Mouse (Mus musculus) liver, embryonic 13.5 days (tissue): ENCODE measurements around the gene Stox2. TPM values are rescaled to one million over a fixed set of nuclear protein-coding genes. Genes with fewer than 3 reads are reported as not detected.

Source experiments
- ATAC-seq: fragments of 200-750 bp; cut with Nextera tagmentation; 2 replicates; pipeline ENCODE4 v1.8.0; 2017; ENCODE audit warnings: low read depth, mild to moderate bottlenecking, moderate number of reproducible peaks, moderate library complexity
- DNase-seq: peaks from one replicate; pipeline ENCODE4 v3.0.0; 2022
- H3K27ac ChIP-seq: fragments of 300-500 bp; sonication (generic); 2 replicates; pipeline ENCODE4 v1.5.1; 2015; ENCODE audit warnings: moderate library complexity, mild to moderate bottlenecking, inconsistent platforms
- H3K27me3 ChIP-seq: fragments of 300-500 bp; sonication (generic); 2 replicates; pipeline ENCODE4 v1.6.1; 2015; ENCODE audit warnings: mild to moderate bottlenecking, inconsistent platforms
- H3K36me3 ChIP-seq: fragments of 300-500 bp; sonication (generic); 2 replicates; pipeline ENCODE4 v1.6.1; 2015; ENCODE audit warnings: mild to moderate bottlenecking, inconsistent platforms
- H3K4me1 ChIP-seq: fragments of 300-500 bp; sonication (generic); replicated peaks from 2 replicates; pipeline ENCODE4 v1.6.1; 2015; ENCODE audit warnings: inconsistent platforms
- H3K4me2 ChIP-seq: fragments of 300-500 bp; sonication (generic); 2 replicates; pipeline ENCODE4 v1.6.1; 2015; ENCODE audit warnings: inconsistent platforms, mild to moderate bottlenecking, moderate library complexity
- H3K4me3 ChIP-seq: fragments of 300-500 bp; sonication (generic); replicated peaks from 2 replicates; pipeline ENCODE4 v1.5.1; 2015; ENCODE audit warnings: mild to moderate bottlenecking, inconsistent platforms
- H3K9ac ChIP-seq: fragments of 300-500 bp; sonication (generic); 2 replicates; pipeline ENCODE4 v1.6.1; 2015; ENCODE audit warnings: mild to moderate bottlenecking, inconsistent platforms
- H3K9me3 ChIP-seq: fragments of 300-500 bp; sonication (generic); replicated peaks from 2 replicates; pipeline ENCODE4 v1.6.1; 2016; ENCODE audit warnings: inconsistent platforms
- WGBS: fragments of 180-500 bp; shearing (Covaris S2); methylation state at CpG from one replicate; pipeline ENCODE4 v1.1.7; 2015; ENCODE audit not compliant: insufficient replicate concordance; 5-methylcytosine and 5-hydroxymethylcytosine counted together
- polyA plus RNA-seq: library from polyadenylated mRNA; unstranded; fragments of >200 nt; fragmentation: Nextera tagmentation; extraction: Ambion mirVana; gene quantifications from 2 replicates; pipeline ENCODE4 v1.2.1, GENCODE M21; 2015

The Stox2 gene
- polyA plus RNA-seq, 1 experiment from 2014 or later, result 0.46 TPM

DNA sequence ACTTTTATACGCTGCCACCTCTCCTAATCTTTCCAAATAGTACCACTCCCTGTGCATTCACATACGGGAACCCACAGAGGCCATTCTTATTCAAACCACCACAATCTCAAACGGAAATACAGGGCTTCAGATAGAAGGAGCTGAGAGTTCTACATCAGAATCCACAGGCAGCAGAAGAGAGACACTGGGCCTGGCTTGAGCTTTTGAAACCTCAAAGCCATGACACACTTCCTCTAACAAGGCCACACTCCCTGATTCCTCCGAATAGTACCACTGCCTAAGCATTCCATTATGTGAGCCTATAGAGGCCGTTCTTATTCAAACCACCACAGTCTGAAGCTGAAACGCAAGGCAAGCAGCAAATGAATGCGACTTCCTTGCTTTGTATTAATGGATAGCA is 69.5 kb downstream of the Stox2 start:
- no peak overlapping the region for H3K4me3 ChIP-seq
- H3K4me2 ChIP-seq, result no peak overlapping the region
- H3K27ac ChIP-seq, result no peak overlapping the region
- 68% methylated on average over 7 of the region's 7 CpGs for WGBS
- DNase-seq (no peak), ATAC-seq (no peak)
- H3K27me3 ChIP-seq, result no peaks in the 10 kb centered on the region
- no peaks in the 10 kb centered on the region for H3K36me3 ChIP-seq
- no peaks in the 10 kb centered on the region for H3K9me3 ChIP-seq
- no peaks in the 10 kb centered on the region for H3K4me1 ChIP-seq
- H3K9ac ChIP-seq, result no peak overlapping the region

DNA sequence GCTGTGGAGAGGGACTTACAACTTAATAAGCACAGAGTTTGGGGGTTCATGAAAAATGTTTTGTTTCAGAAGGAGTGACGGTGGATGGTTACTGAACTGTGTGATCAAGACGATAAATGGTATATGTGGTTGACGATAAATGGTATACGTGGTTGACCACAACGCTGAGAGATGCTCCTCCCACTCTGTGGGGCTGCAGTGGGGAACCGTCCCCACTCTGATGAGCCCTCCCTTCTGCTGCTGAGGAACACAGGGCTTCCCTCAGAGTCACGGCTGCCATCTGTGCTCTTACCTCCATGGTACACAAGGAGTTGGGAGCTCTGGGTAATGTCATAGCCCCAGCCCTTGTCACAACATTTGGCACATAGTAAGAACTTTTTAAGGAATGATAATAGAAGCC is 72.4 kb downstream of the Stox2 start:
- no peak overlapping the region for H3K4me3 ChIP-seq
- 36% methylated on average over 7 of the region's 7 CpGs for WGBS
- H3K9ac ChIP-seq, result no peak overlapping the region
- H3K36me3 ChIP-seq, result no peaks in the 10 kb centered on the region
- H3K4me2 ChIP-seq, result no peak overlapping the region
- no peak overlapping the region for H3K27ac ChIP-seq
- ATAC-seq, result no peak
- no peak for DNase-seq
- no peaks in the 10 kb centered on the region for H3K27me3 ChIP-seq
- no peaks in the 10 kb centered on the region for H3K4me1 ChIP-seq
- no peaks in the 10 kb centered on the region for H3K9me3 ChIP-seq

- Histone ChIP-seq H3K4me1 (no peaks in the 10 kb centered on the region), H3K36me3 (no peaks in the 10 kb centered on the region), H3K4me2 (no peak overlapping the region), H3K27ac (no peak overlapping the region), H3K9ac (no peak overlapping the region), H3K9me3 (no peaks in the 10 kb centered on the region), H3K27me3 (no peaks in the 10 kb centered on the region), H3K4me3 (no peak overlapping the region)
- no peak for DNase-seq
- ATAC-seq, result no peak
- WGBS, result 64% methylated on average over 3 of the region's 3 CpGs
Observed at GRCm38 (mm10) chr8:47371539-47371938, 74.6 kb downstream of the Stox2 start.

DNA sequence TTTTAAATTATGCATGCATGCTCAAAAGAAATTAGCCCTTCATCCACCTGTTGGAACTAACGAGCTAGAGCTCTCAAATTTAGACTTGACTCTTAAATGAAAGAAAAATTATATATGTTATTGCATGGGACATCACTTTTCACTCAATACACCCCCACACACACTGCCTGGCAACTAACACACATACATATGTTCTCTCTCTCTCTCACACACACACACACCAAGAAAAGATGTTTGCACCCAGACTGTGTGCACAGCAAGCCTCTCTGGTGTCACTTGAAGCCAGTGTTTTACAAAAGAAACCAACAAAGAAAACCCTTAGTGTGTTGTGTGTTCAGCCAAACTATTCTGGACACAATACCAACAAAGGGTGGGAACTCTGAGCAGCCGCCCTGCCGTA is 75.1 kb downstream of the Stox2 start:
- Histone ChIP-seq H3K9ac (no peak overlapping the region), H3K4me2 (no peak overlapping the region), H3K27me3 (no peaks in the 10 kb centered on the region), H3K9me3 (no peaks in the 10 kb centered on the region), H3K4me3 (no peak overlapping the region), H3K36me3 (no peaks in the 10 kb centered on the region), H3K27ac (no peak overlapping the region), H3K4me1 (no peaks in the 10 kb centered on the region)
- no peak for ATAC-seq
- no peak for DNase-seq
- 80% methylated on average over 3 of the region's 3 CpGs for WGBS

DNA sequence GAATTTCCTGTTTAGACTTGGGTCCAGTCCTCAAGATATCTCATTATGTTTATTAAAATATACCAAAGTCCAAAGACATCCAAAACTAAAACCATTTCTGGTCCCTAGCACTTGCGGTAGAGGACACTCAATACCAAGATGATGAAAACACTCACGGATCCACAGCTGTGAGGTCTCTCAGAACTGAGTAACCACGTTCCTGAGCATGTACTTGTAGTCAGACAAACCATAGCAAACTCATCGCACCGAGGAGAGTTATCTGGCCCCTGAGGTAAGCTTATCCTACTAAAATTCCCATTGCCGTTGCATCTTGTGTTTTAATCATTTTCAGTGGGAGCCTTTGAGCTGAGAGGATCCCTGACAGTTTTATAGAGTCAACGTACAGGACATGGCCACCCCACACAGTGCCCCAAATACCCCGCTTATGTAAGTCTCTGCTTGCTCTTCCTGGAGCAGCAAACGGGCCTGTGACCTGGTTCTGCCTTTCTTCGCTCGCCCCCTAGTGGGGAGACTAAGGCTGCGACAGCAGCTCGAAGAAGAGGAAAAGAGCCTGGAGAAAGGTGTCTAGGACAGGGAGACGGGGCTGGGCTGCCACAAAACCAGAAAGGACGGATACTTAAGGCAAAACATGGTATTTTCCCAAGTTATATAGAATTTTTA is 75.6 kb downstream of the Stox2 start:
- no peak overlapping the region for H3K9ac ChIP-seq
- no peak overlapping the region for H3K4me3 ChIP-seq
- no peaks in the 10 kb centered on the region for H3K27me3 ChIP-seq
- 25% methylated on average over 15 of the region's 15 CpGs for WGBS
- no peak overlapping the region for H3K4me2 ChIP-seq
- ATAC-seq, result no peak
- DNase-seq, result peak; percentile 15
- no peaks in the 10 kb centered on the region for H3K4me1 ChIP-seq
- no peak overlapping the region for H3K27ac ChIP-seq
- H3K9me3 ChIP-seq, result no peaks in the 10 kb centered on the region
- H3K36me3 ChIP-seq, result no peaks in the 10 kb centered on the region

DNA sequence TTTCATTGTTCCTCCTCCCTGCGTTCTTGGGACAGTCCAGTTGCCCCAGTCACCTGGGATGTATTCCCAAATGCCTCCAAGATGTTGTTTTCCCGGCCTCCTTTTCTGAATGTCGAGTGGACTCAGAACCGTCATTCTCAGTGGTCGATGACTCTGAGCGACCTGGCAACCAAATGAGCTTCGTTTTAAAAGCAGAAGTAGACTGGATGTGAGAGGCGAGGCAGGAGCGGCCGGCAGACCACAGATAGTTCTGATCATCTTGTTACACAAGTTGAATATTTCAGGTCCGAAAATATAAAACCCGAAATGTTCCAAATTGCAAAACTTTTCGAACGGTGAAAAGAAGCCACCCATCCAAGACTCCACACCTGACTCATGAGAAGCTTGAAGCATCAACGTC is 76.2 kb downstream of the Stox2 start:
- DNase-seq (no peak), ATAC-seq (no peak)
- no peak overlapping the region for H3K27ac ChIP-seq
- H3K4me1 ChIP-seq, result no peaks in the 10 kb centered on the region
- no peak overlapping the region for H3K4me3 ChIP-seq
- no peaks in the 10 kb centered on the region for H3K9me3 ChIP-seq
- H3K4me2 ChIP-seq, result no peak overlapping the region
- no peaks in the 10 kb centered on the region for H3K36me3 ChIP-seq
- H3K27me3 ChIP-seq, result no peaks in the 10 kb centered on the region
- 58% methylated on average over 15 of the region's 15 CpGs for whole genome bisulfite sequencing
- no peak overlapping the region for H3K9ac ChIP-seq

DNA sequence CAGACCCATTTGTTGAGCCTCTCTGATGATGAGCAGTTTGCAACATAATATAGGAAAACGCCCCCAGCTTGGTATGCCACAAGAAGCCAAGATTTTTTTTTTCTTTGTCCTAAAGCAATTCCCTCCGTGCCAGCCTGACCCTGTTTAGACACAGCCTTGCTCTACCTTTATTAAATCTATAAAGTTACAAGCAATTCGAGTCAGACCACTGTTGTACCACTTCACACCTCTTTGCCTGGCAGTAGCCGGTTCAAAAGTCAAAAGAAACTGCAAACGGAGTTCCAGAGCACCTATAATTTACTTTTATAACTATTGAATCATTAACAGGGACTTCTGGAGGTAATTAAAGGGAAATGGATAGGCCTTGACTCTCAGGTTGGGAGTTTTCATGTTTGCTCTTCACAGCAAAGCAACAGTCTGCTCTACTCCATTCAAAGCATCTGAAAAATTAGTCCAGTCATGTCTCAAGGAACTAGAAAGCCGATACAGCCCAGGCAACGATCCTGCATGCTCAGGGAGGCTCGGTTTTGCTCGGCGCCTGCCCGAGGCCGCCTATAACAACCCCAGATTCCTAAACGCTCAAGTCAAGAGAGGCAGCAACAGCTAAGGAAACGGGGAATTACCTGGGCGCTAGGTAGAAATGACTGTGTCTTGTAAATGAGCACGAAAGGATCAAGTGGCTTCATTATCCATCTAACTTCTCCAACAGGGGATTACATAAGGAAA is 77.0 kb downstream of the Stox2 start:
- ATAC-seq, result no peak
- Histone ChIP-seq H3K4me2 (no peak overlapping the region), H3K36me3 (no peaks in the 10 kb centered on the region), H3K27me3 (no peaks in the 10 kb centered on the region), H3K9ac (no peak overlapping the region), H3K9me3 (no peaks in the 10 kb centered on the region), H3K4me3 (no peak overlapping the region), H3K4me1 (no peaks in the 10 kb centered on the region), H3K27ac (no peak overlapping the region)
- DNase-seq, result no peak
- 74% methylated on average over 16 of the region's 16 CpGs for WGBS

GRCm38 (mm10) chr8:47367029-47367428 is 79.1 kb downstream of the Stox2 start:
- Histone ChIP-seq H3K9me3 (no peaks in the 10 kb centered on the region), H3K27ac (no peak overlapping the region), H3K4me2 (no peak overlapping the region), H3K27me3 (no peaks in the 10 kb centered on the region), H3K9ac (no peak overlapping the region), H3K4me1 (no peaks in the 10 kb centered on the region), H3K36me3 (no peaks in the 10 kb centered on the region), H3K4me3 (no peak overlapping the region)
- 60% methylated on average over 6 of the region's 6 CpGs for WGBS
- DNase-seq (no peak), ATAC-seq (no peak)

DNA sequence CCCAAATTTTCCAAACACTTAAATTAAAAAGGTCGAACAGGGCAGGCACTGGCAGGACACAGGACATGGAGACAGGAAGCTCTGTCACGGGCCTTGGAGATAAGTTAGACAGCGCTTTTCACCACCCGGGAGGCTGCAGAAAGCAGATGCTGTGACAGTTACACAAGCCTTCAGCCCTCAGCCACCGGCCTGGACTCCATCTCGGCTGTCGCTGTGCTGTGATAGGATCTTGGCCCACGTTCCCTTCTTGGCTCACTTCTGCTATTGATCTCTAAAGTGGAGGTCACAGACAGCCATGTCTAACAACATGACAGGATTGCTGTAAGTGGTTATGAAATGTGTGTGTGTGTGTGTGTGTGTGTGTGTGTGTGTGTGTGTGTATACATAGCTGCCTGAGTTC is 82.9 kb downstream of the Stox2 start:
- no peaks in the 10 kb centered on the region for H3K27me3 ChIP-seq
- no peak overlapping the region for H3K4me3 ChIP-seq
- DNase-seq (no peak), ATAC-seq (no peak)
- H3K36me3 ChIP-seq, result no peaks in the 10 kb centered on the region
- no peaks in the 10 kb centered on the region for H3K9me3 ChIP-seq
- H3K4me1 ChIP-seq, result no peaks in the 10 kb centered on the region
- no peak overlapping the region for H3K9ac ChIP-seq
- no peak overlapping the region for H3K4me2 ChIP-seq
- WGBS, result 6% methylated on average over 8 of the region's 8 CpGs
- H3K27ac ChIP-seq, result no peak overlapping the region

GRCm38 (mm10) chr8:47355340-47355906 is 90.7 kb downstream of the Stox2 start:
- no peaks in the 10 kb centered on the region for H3K36me3 ChIP-seq
- H3K4me1 ChIP-seq, result no peaks in the 10 kb centered on the region
- ATAC-seq, result no peak
- no peak for DNase-seq
- H3K4me3 ChIP-seq, result no peak overlapping the region
- no peak overlapping the region for H3K9ac ChIP-seq
- no peak overlapping the region for H3K27ac ChIP-seq
- WGBS, result 63% methylated on average over 8 of the region's 8 CpGs
- H3K9me3 ChIP-seq, result no peaks in the 10 kb centered on the region
- H3K4me2 ChIP-seq, result no peak overlapping the region
- no peaks in the 10 kb centered on the region for H3K27me3 ChIP-seq

GRCm38 (mm10) chr8:47354523-47355168 is 91.5 kb downstream of the Stox2 start:
- Histone ChIP-seq H3K4me3 (no peak overlapping the region), H3K4me2 (no peak overlapping the region), H3K27ac (no peak overlapping the region), H3K36me3 (no peaks in the 10 kb centered on the region), H3K27me3 (no peaks in the 10 kb centered on the region), H3K9me3 (no peaks in the 10 kb centered on the region), H3K9ac (no peak overlapping the region), H3K4me1 (no peaks in the 10 kb centered on the region)
- WGBS, result 54% methylated on average over 12 of the region's 12 CpGs
- DNase-seq, result no peak
- no peak for ATAC-seq
